Mouse (Mus musculus) lung, embryonic 16.5 days (tissue): ENCODE data around the gene Fgf12. TPM values are rescaled to one million over a fixed set of nuclear protein-coding genes. Genes with fewer than 3 reads are reported as not detected.

ENCODE experiments used
- ATAC-seq: fragments of 200-750 bp; cut with Nextera tagmentation; 2 replicates; pipeline ENCODE4 v1.8.0; 2017; ENCODE audit warnings: low read depth, mild to moderate bottlenecking, moderate library complexity
- H3K27ac ChIP-seq: fragments of 300-500 bp; sonication (generic); 2 replicates; pipeline ENCODE4 v1.5.1; 2014; ENCODE audit warnings: mild to moderate bottlenecking, control low read depth, low read length
- H3K27me3 ChIP-seq: fragments of 300-500 bp; sonication (generic); 2 replicates; pipeline ENCODE4 v1.6.1; 2014; ENCODE audit warnings: low read depth, low read length, mixed read lengths; ENCODE audit not compliant: control insufficient read depth, insufficient read depth
- H3K36me3 ChIP-seq: fragments of 300-500 bp; sonication (generic); 2 replicates; pipeline ENCODE4 v1.6.1; 2014; ENCODE audit warnings: low read length; ENCODE audit not compliant: control insufficient read depth, insufficient read depth
- H3K4me1 ChIP-seq: fragments of 300-500 bp; sonication (generic); replicated peaks from 2 replicates; pipeline ENCODE4 v1.6.1; 2014; ENCODE audit warnings: low read length, mixed read lengths; ENCODE audit not compliant: control insufficient read depth, insufficient read depth
- H3K4me2 ChIP-seq: fragments of 300-500 bp; sonication (generic); 2 replicates; pipeline ENCODE4 v1.6.1; 2014; ENCODE audit warnings: low read depth, low read length, control low read depth
- H3K4me3 ChIP-seq: fragments of 300-500 bp; sonication (generic); 2 replicates; pipeline ENCODE4 v1.5.1; 2014; ENCODE audit warnings: mild to moderate bottlenecking, low read length, control low read depth
- H3K9ac ChIP-seq: fragments of 300-500 bp; sonication (generic); 2 replicates; pipeline ENCODE4 v1.6.1; 2014; ENCODE audit warnings: low read length, control low read depth
- H3K9me3 ChIP-seq: fragments of 300-500 bp; sonication (generic); 2 replicates; pipeline ENCODE4 v1.6.1; 2016; ENCODE audit warnings: low read length; ENCODE audit not compliant: control insufficient read depth
- WGBS: fragments of 180-500 bp; shearing (Covaris S2); extraction: QIAGEN DNeasy Blood & Tissue Kit; methylation state at CpG from one replicate; pipeline ENCODE4 v1.1.7; 2014; 5-methylcytosine and 5-hydroxymethylcytosine counted together
- polyA plus RNA-seq: library from polyadenylated mRNA; unstranded; fragments of >200 nt; fragmentation: Nextera tagmentation; extraction: Ambion mirVana; gene quantifications from 2 replicates; pipeline ENCODE4 v1.2.1, GENCODE M21; 2015

The Fgf12 gene
- polyA plus RNA-seq, 1 experiment from 2014 or later = 2.9 TPM

GRCm38 (mm10) chr16:28336700-28337099 lies 416.2 kb downstream of the Fgf12 start:
- ATAC-seq = no peak
- Histone ChIP-seq H3K4me3 (no peak overlapping the region), H3K9ac (no peak overlapping the region), H3K27ac (no peak overlapping the region), H3K9me3 (no peaks in the 10 kb centered on the region), H3K36me3 (no peaks in the 10 kb centered on the region), H3K4me2 (no peak overlapping the region), H3K4me1 (no peaks in the 10 kb centered on the region), H3K27me3 (no peaks in the 10 kb centered on the region)
- WGBS = 46% methylated on average over 1 of the region's 1 CpGs

GRCm38 (mm10) chr16:28335025-28335424 lies 417.8 kb downstream of the Fgf12 start:
- H3K4me1 ChIP-seq = no peaks in the 10 kb centered on the region
- H3K4me2 ChIP-seq = no peak overlapping the region
- H3K9me3 ChIP-seq = no peaks in the 10 kb centered on the region
- H3K27me3 ChIP-seq = no peaks in the 10 kb centered on the region
- no peaks in the 10 kb centered on the region for H3K36me3 ChIP-seq
- H3K9ac ChIP-seq = no peak overlapping the region
- ATAC-seq = no peak
- H3K27ac ChIP-seq = no peak overlapping the region
- H3K4me3 ChIP-seq = no peak overlapping the region
- 87% methylated on average over 3 of the region's 3 CpGs for WGBS

- Histone ChIP-seq H3K36me3 (no peaks in the 10 kb centered on the region), H3K9me3 (no peaks in the 10 kb centered on the region), H3K4me2 (no peak overlapping the region), H3K27me3 (no peaks in the 10 kb centered on the region), H3K27ac (no peak overlapping the region), H3K9ac (no peak overlapping the region), H3K4me3 (no peak overlapping the region), H3K4me1 (no peaks in the 10 kb centered on the region)
- WGBS = 86% methylated on average over 3 of the region's 3 CpGs
- no peak for ATAC-seq
Measured at GRCm38 (mm10) chr16:28323576-28323975, 429.3 kb downstream of the Fgf12 start.

- ATAC-seq = no peak
- Histone ChIP-seq H3K4me3 (no peak overlapping the region), H3K4me1 (no peaks in the 10 kb centered on the region), H3K27me3 (no peaks in the 10 kb centered on the region), H3K36me3 (no peaks in the 10 kb centered on the region), H3K9ac (no peak overlapping the region), H3K4me2 (no peak overlapping the region), H3K27ac (no peak overlapping the region), H3K9me3 (no peaks in the 10 kb centered on the region)
- WGBS = 85% methylated on average over 4 of the region's 4 CpGs
Measured at GRCm38 (mm10) chr16:28311618-28312017, 441.2 kb downstream of the Fgf12 start.

GRCm38 (mm10) chr16:28303889-28304288 lies 449.0 kb downstream of the Fgf12 start:
- WGBS = 50% methylated on average over 1 of the region's 1 CpGs
- no peaks in the 10 kb centered on the region for H3K4me1 ChIP-seq
- no peak overlapping the region for H3K27ac ChIP-seq
- no peaks in the 10 kb centered on the region for H3K27me3 ChIP-seq
- H3K4me2 ChIP-seq = no peak overlapping the region
- no peak overlapping the region for H3K9ac ChIP-seq
- H3K36me3 ChIP-seq = no peaks in the 10 kb centered on the region
- no peak for ATAC-seq
- no peaks in the 10 kb centered on the region for H3K9me3 ChIP-seq
- H3K4me3 ChIP-seq = no peak overlapping the region

GRCm38 (mm10) chr16:28289689-28290330 lies 463.1 kb downstream of the Fgf12 start:
- Histone ChIP-seq H3K9ac (no peak overlapping the region), H3K4me2 (no peak overlapping the region), H3K9me3 (no peaks in the 10 kb centered on the region), H3K36me3 (no peaks in the 10 kb centered on the region), H3K27ac (no peak overlapping the region), H3K27me3 (no peaks in the 10 kb centered on the region), H3K4me3 (no peak overlapping the region), H3K4me1 (no peaks in the 10 kb centered on the region)
- WGBS = 48% methylated on average over 4 of the region's 4 CpGs
- no peak for ATAC-seq

GRCm38 (mm10) chr16:28257904-28258303 lies 495.0 kb downstream of the Fgf12 start:
- 57% methylated on average over 5 of the region's 5 CpGs for WGBS
- no peak overlapping the region for H3K27ac ChIP-seq

GRCm38 (mm10) chr16:28254303-28254702 lies 498.6 kb downstream of the Fgf12 start:
- Histone ChIP-seq H3K9ac (no peak overlapping the region), H3K9me3 (no peaks in the 10 kb centered on the region), H3K27ac (no peak overlapping the region), H3K4me3 (no peak overlapping the region), H3K4me2 (no peak overlapping the region), H3K27me3 (no peaks in the 10 kb centered on the region), H3K4me1 (no peaks in the 10 kb centered on the region), H3K36me3 (no peaks in the 10 kb centered on the region)
- 69% methylated on average over 4 of the region's 4 CpGs for WGBS
- no peak for ATAC-seq

More at GRCm38 (mm10) chr16:28257904-28258303, 495.0 kb downstream of the Fgf12 start:
- Histone ChIP-seq H3K36me3 (no peaks in the 10 kb centered on the region), H3K4me2 (no peak overlapping the region), H3K4me3 (no peak overlapping the region), H3K9me3 (no peaks in the 10 kb centered on the region), H3K9ac (no peak overlapping the region), H3K4me1 (no peaks in the 10 kb centered on the region), H3K27me3 (no peaks in the 10 kb centered on the region)
- no peak for ATAC-seq

GRCm38 (mm10) chr16:28251930-28252329 lies 500.9 kb downstream of the Fgf12 start:
- no peak overlapping the region for H3K27ac ChIP-seq
- H3K9ac ChIP-seq = no peak overlapping the region
- no peak for ATAC-seq
- no peak overlapping the region for H3K4me3 ChIP-seq
- no peaks in the 10 kb centered on the region for H3K9me3 ChIP-seq
- WGBS = 65% methylated on average over 3 of the region's 3 CpGs
- H3K4me1 ChIP-seq = no peaks in the 10 kb centered on the region
- no peaks in the 10 kb centered on the region for H3K27me3 ChIP-seq
- no peak overlapping the region for H3K4me2 ChIP-seq
- no peaks in the 10 kb centered on the region for H3K36me3 ChIP-seq
